Mouse (Mus musculus) heart, embryonic 14.5 days (tissue): ENCODE results near the gene Htr5a. TPM values are rescaled to one million over a fixed set of nuclear protein-coding genes. Genes with fewer than 3 reads are reported as not detected.

Experiments
- ATAC-seq: fragments of 200-750 bp; cut with Nextera tagmentation; 2 replicates; pipeline ENCODE4 v1.8.0; 2017; ENCODE audit warnings: low read depth, moderate TSS enrichment; ENCODE audit not compliant: insufficient number of reproducible peaks, insufficient read depth, low FRiP score
- H3K27ac ChIP-seq, 2 experiments: fragments of 200-500 bp in 1 of 2; fragments of 300-500 bp in 1 of 2; sonication (generic) in 1 of 2; replicated peaks in 1 of 2; 2 replicates each; pipeline ENCODE4 v1.5.1; 2012 to 2014; ENCODE audit warnings: low read depth in 2 of 2, low read length in 2 of 2, control low read depth in 1 of 2, mild to moderate bottlenecking in 1 of 2, mixed read lengths in 1 of 2; ENCODE audit not compliant: control insufficient read depth in 1 of 2, insufficient read depth in 1 of 2
- H3K27me3 ChIP-seq: fragments of 300-500 bp; sonication (generic); 2 replicates; pipeline ENCODE4 v1.6.1; 2014; ENCODE audit warnings: mild to moderate bottlenecking, low read length, control low read depth; ENCODE audit not compliant: control insufficient read depth, insufficient read depth
- H3K36me3 ChIP-seq: fragments of 300-500 bp; sonication (generic); 2 replicates; pipeline ENCODE4 v1.6.1; 2014; ENCODE audit warnings: mild to moderate bottlenecking, control low read depth, low read length, mixed read lengths; ENCODE audit not compliant: control insufficient read depth, insufficient read depth
- H3K4me1 ChIP-seq, 2 experiments: fragments of 200-500 bp in 1 of 2; fragments of 300-500 bp in 1 of 2; sonication (generic) in 1 of 2; 2 replicates each; pipeline ENCODE4 v1.6.1; 2012 to 2014; ENCODE audit warnings: low read length in 2 of 2, control low read depth in 1 of 2, mixed read lengths in 1 of 2; ENCODE audit not compliant: control insufficient read depth in 2 of 2, insufficient read depth in 2 of 2
- H3K4me2 ChIP-seq: fragments of 300-500 bp; sonication (generic); 2 replicates; pipeline ENCODE4 v1.6.1; 2014; ENCODE audit warnings: mild to moderate bottlenecking, low read length
- H3K4me3 ChIP-seq, 2 experiments: fragments of 200-500 bp in 1 of 2; fragments of 300-500 bp in 1 of 2; sonication (generic) in 1 of 2; 2 replicates each; pipeline ENCODE4 v1.5.1; 2012 to 2014; ENCODE audit warnings: low read length in 2 of 2, mild to moderate bottlenecking in 2 of 2, control low read depth in 1 of 2, low read depth in 1 of 2, moderate library complexity in 1 of 2; ENCODE audit not compliant: control insufficient read depth in 1 of 2, insufficient read depth in 1 of 2
- H3K9ac ChIP-seq: fragments of 300-500 bp; sonication (generic); 2 replicates; pipeline ENCODE4 v1.6.1; 2014; ENCODE audit warnings: mild to moderate bottlenecking, low read length
- H3K9me3 ChIP-seq: fragments of 300-500 bp; sonication (generic); 2 replicates; pipeline ENCODE4 v1.6.1; 2016; ENCODE audit warnings: low read length, control low read depth; ENCODE audit not compliant: control insufficient read depth
- WGBS: fragments of 180-500 bp; shearing (Covaris S2); extraction: QIAGEN DNeasy Blood & Tissue Kit; methylation state at CpG from one replicate; pipeline ENCODE4 v1.1.7; 2014; 5-methylcytosine and 5-hydroxymethylcytosine counted together
- polyA plus RNA-seq: library from polyadenylated mRNA; unstranded; fragments of >200 nt; fragmentation: Nextera tagmentation; extraction: Ambion mirVana; gene quantifications from 2 replicates; pipeline ENCODE4 v1.2.1, GENCODE M21; 2014

Gene Htr5a
- polyA plus RNA-seq, 1 experiment from 2014 or later, result not detected

- 82% methylated on average over 3 of the region's 3 CpGs for WGBS
- Histone ChIP-seq H3K4me1 (no peaks in the 10 kb centered on the region), H3K4me3 (no peak overlapping the region)
Measured at GRCm38 (mm10) chr5:27888080-27888479, 46.1 kb downstream of the Htr5a start.

GRCm38 (mm10) chr5:27895961-27896360 lies 54.0 kb downstream of the Htr5a start:
- Histone ChIP-seq H3K4me3 (no peak overlapping the region), H3K4me2 (no peak overlapping the region), H3K9me3 (no peaks in the 10 kb centered on the region), H3K27ac (no peak overlapping the region), H3K4me1 (no peaks in the 10 kb centered on the region), H3K36me3 (no peaks in the 10 kb centered on the region), H3K9ac (no peak overlapping the region), H3K27me3 (no peaks in the 10 kb centered on the region)
- ATAC-seq, result no peak
- WGBS, result 75% methylated on average over 3 of the region's 3 CpGs

More at GRCm38 (mm10) chr5:27888080-27888479, 46.1 kb downstream of the Htr5a start:
- H3K9ac ChIP-seq, result no peak overlapping the region
- H3K27me3 ChIP-seq, result no peaks in the 10 kb centered on the region
- H3K9me3 ChIP-seq, result 0 out of 2 replicates have a peak, but pooled peaks cover 5% of the 10 kb centered on the region
- no peak overlapping the region for H3K27ac ChIP-seq
- H3K4me2 ChIP-seq, result no peak overlapping the region
- no peaks in the 10 kb centered on the region for H3K36me3 ChIP-seq
- ATAC-seq, result no peak

- H3K4me1 ChIP-seq, result no peaks in the 10 kb centered on the region
- no peak for ATAC-seq
- no peak overlapping the region for H3K27ac ChIP-seq
- 65% methylated on average over 2 of the region's 2 CpGs for WGBS
- H3K4me3 ChIP-seq, result no peak overlapping the region
- H3K4me2 ChIP-seq, result no peak overlapping the region
- H3K27me3 ChIP-seq, result no peaks in the 10 kb centered on the region
- H3K36me3 ChIP-seq, result no peaks in the 10 kb centered on the region
- no peak overlapping the region for H3K9ac ChIP-seq
- H3K9me3 ChIP-seq, result 0 out of 2 replicates have a peak, but pooled peaks cover 7% of the 10 kb centered on the region
Measured at GRCm38 (mm10) chr5:27899756-27900155, 57.8 kb downstream of the Htr5a start.

GRCm38 (mm10) chr5:27900186-27900585 lies 58.2 kb downstream of the Htr5a start:
- Histone ChIP-seq H3K36me3 (no peaks in the 10 kb centered on the region), H3K4me2 (no peak overlapping the region), H3K4me3 (no peak overlapping the region), H3K9me3 (0 out of 2 replicates have a peak, but pooled peaks cover 7% of the 10 kb centered on the region), H3K4me1 (no peaks in the 10 kb centered on the region), H3K27ac (no peak overlapping the region), H3K27me3 (no peaks in the 10 kb centered on the region), H3K9ac (no peak overlapping the region)
- no peak for ATAC-seq
- 74% methylated on average over 4 of the region's 4 CpGs for WGBS

Other genes with a start within 250 kb of the Htr5a start
- gene Paxip1, start 50.5 kb upstream of the Htr5a start, polyA plus RNA-seq, result 22.2 and 23.9 TPM in 2 replicates
- 26.6 and 34.0 TPM in 2 replicates for gene Insig1, start 229.2 kb downstream of the Htr5a start, polyA plus RNA-seq